Mouse (Mus musculus) thymus, adult 2 months (tissue): ENCODE data around the gene Zscan21.

Experiments used
- CTCF ChIP-seq: fragments of 200-500 bp; IDR thresholded peaks from 2 replicates; pipeline ENCODE4 v1.5.1; 2012; ENCODE audit warnings: mild to moderate bottlenecking, control low read depth, low read length, moderate library complexity, borderline replicate concordance; ENCODE audit not compliant: control insufficient read depth, poor library complexity, insufficient read depth; ENCODE audit errors: extremely low read depth
- POLR2A ChIP-seq: fragments of 200-500 bp; IDR thresholded peaks from 2 replicates; pipeline ENCODE4 v1.6.1; 2012; ENCODE audit warnings: mild to moderate bottlenecking, low read length, control low read depth, moderate library complexity; ENCODE audit not compliant: control insufficient read depth, poor library complexity, insufficient read depth; ENCODE audit errors: extremely low read depth

DNA sequence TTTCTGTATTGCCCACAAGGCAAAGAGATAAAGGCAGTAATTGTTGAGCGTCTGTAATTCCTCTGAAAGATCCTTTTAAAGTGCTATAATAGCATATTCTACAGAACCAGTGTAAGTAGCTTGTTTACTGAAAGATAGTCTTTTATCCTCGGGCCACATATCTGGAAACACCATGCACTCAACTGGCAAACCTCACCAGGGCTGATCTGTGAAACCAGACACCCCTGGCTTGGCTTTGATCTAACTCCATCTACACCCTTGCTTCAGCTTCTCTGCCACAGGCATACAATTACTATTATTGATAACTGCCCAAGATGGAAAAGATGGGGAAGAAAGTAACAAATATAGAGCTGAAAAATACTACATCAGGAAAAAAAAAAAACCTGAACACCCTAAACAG lies 32.2 kb upstream of the Zscan21 start:
- TF ChIP-seq CTCF, result no peak
- no peak for TF ChIP-seq POLR2A
